Mouse (Mus musculus): ENCODE data around the gene Mgat4d. TPM values are rescaled to one million over a fixed set of nuclear protein-coding genes. Genes with fewer than 3 reads are reported as not detected.
"Not testable (repeated sequence)": the region's sequence is repeated elsewhere in the genome, so short reads cannot be mapped to it uniquely, and the experiment has no call there.

Gene Mgat4d
- not detected in 2 replicates for polyA plus RNA-seq (2014; fragmentation: Nextera tagmentation; extraction: Ambion mirVana)

- H3K4me1 ChIP-seq (replicated peaks; ENCODE audit: control insufficient read depth, insufficient read depth, low read length), result no peaks in the 10 kb centered on the region
- no peak within 1 kb of the TSS for H3K4me3 ChIP-seq (ENCODE audit: low read depth, low read length)
- H3K27me3 ChIP-seq (ENCODE audit: control insufficient read depth, insufficient read depth, low read length), result no peaks in the 10 kb centered on the region
- ATAC-seq (replicated peaks; ENCODE audit: low FRiP score) (no peak), DNase-seq (ENCODE audit: low spot score) (no peak)
- H3K36me3 ChIP-seq (ENCODE audit: control insufficient read depth, insufficient read depth, low read length), result no peaks in the 10 kb centered on the region
- H3K27ac ChIP-seq (ENCODE audit: low read depth, low read length), result no peak within 1 kb of the TSS
- 79% methylated on average over 17 of the region's 18 CpGs for WGBS
- no peaks in the 10 kb centered on the region for H3K9me3 ChIP-seq (ENCODE audit: control insufficient read depth, low read length)
- no peak within 1 kb of the TSS for H3K4me2 ChIP-seq (ENCODE audit: low read depth, low read length, severe bottlenecking)
- H3K9ac ChIP-seq (ENCODE audit: low read length), result no peak within 1 kb of the TSS
Observed at GRCm38 (mm10) chr8:83348263-83348662, at the start of gene Mgat4d. TSS of gene Mgat4d (plus strand) at chr8:83348471.

GRCm38 (mm10) chr8:83300135-83300534, 48.1 kb upstream of the Mgat4d start:
- no peak overlapping the region for H3K4me3 ChIP-seq (ENCODE audit: low read depth, low read length)
- no peak overlapping the region for H3K9ac ChIP-seq (ENCODE audit: low read length)
- no peaks in the 10 kb centered on the region for H3K36me3 ChIP-seq (ENCODE audit: control insufficient read depth, insufficient read depth, low read length)
- H3K4me2 ChIP-seq (ENCODE audit: low read depth, low read length, severe bottlenecking), result no peak overlapping the region
- DNase-seq (ENCODE audit: low spot score), result no peak
- no peaks in the 10 kb centered on the region for H3K9me3 ChIP-seq (ENCODE audit: control insufficient read depth, low read length)
- no peak for ATAC-seq (replicated peaks; ENCODE audit: low FRiP score)
- H3K4me1 ChIP-seq (replicated peaks; ENCODE audit: control insufficient read depth, insufficient read depth, low read length), result no peaks in the 10 kb centered on the region
- WGBS, result 58% methylated on average over 1 of the region's 1 CpGs
- no peak overlapping the region for H3K27ac ChIP-seq (ENCODE audit: low read depth, low read length)
- no peaks in the 10 kb centered on the region for H3K27me3 ChIP-seq (ENCODE audit: control insufficient read depth, insufficient read depth, low read length)

- WGBS, result 96% methylated on average over 1 of the region's 1 CpGs
- H3K4me1 ChIP-seq (replicated peaks; ENCODE audit: control insufficient read depth, insufficient read depth, low read length), result no peaks in the 10 kb centered on the region
- no peak overlapping the region for H3K9ac ChIP-seq (ENCODE audit: low read length)
- H3K36me3 ChIP-seq (ENCODE audit: control insufficient read depth, insufficient read depth, low read length), result no peaks in the 10 kb centered on the region
- no peak overlapping the region for H3K4me2 ChIP-seq (ENCODE audit: low read depth, low read length, severe bottlenecking)
- ATAC-seq (replicated peaks; ENCODE audit: low FRiP score), result no peak
- no peak overlapping the region for H3K27ac ChIP-seq (ENCODE audit: low read depth, low read length)
- H3K27me3 ChIP-seq (ENCODE audit: control insufficient read depth, insufficient read depth, low read length), result no peaks in the 10 kb centered on the region
- no peak overlapping the region for H3K4me3 ChIP-seq (ENCODE audit: low read depth, low read length)
- no peak for DNase-seq (ENCODE audit: low spot score)
- H3K9me3 ChIP-seq (ENCODE audit: control insufficient read depth, low read length), result no peaks in the 10 kb centered on the region
Observed at GRCm38 (mm10) chr8:83304946-83305345, 43.3 kb upstream of the Mgat4d start.

- DNase-seq (ENCODE audit: low spot score) (no peak), ATAC-seq (replicated peaks; ENCODE audit: low FRiP score) (no peak)
- WGBS, result 92% methylated on average over 6 of the region's 6 CpGs
- H3K4me1 ChIP-seq (replicated peaks; ENCODE audit: control insufficient read depth, insufficient read depth, low read length), result no peaks in the 10 kb centered on the region
- H3K9ac ChIP-seq (ENCODE audit: low read length), result no peak overlapping the region
- no peak overlapping the region for H3K27ac ChIP-seq (ENCODE audit: low read depth, low read length)
- no peak overlapping the region for H3K4me3 ChIP-seq (ENCODE audit: low read depth, low read length)
- H3K4me2 ChIP-seq (ENCODE audit: low read depth, low read length, severe bottlenecking), result no peak overlapping the region
- no peaks in the 10 kb centered on the region for H3K27me3 ChIP-seq (ENCODE audit: control insufficient read depth, insufficient read depth, low read length)
- H3K36me3 ChIP-seq (ENCODE audit: control insufficient read depth, insufficient read depth, low read length), result no peaks in the 10 kb centered on the region
- H3K9me3 ChIP-seq (ENCODE audit: control insufficient read depth, low read length), result no peaks in the 10 kb centered on the region
Observed at GRCm38 (mm10) chr8:83309836-83310235, 38.4 kb upstream of the Mgat4d start.

- H3K36me3 ChIP-seq (ENCODE audit: control insufficient read depth, insufficient read depth, low read length); H3K4me3 ChIP-seq (ENCODE audit: low read depth, low read length); H3K4me2 ChIP-seq (ENCODE audit: low read depth, low read length, severe bottlenecking); H3K9ac ChIP-seq (ENCODE audit: low read length); ATAC-seq (replicated peaks; ENCODE audit: low FRiP score); H3K4me1 ChIP-seq (replicated peaks; ENCODE audit: control insufficient read depth, insufficient read depth, low read length); H3K27me3 ChIP-seq (ENCODE audit: control insufficient read depth, insufficient read depth, low read length); H3K27ac ChIP-seq (ENCODE audit: low read depth, low read length); H3K9me3 ChIP-seq (ENCODE audit: control insufficient read depth, low read length); DNase-seq (ENCODE audit: low spot score): not testable (repeated sequence)
- 85% methylated on average over 4 of the region's 4 CpGs for WGBS
Observed at GRCm38 (mm10) chr8:83315084-83315483, 33.2 kb upstream of the Mgat4d start.

- ATAC-seq (replicated peaks; ENCODE audit: low FRiP score), result no peak
- H3K4me3 ChIP-seq (ENCODE audit: low read depth, low read length), result no peak overlapping the region
Observed at GRCm38 (mm10) chr8:83315691-83316090, 32.6 kb upstream of the Mgat4d start.

GRCm38 (mm10) chr8:83320543-83320942, 27.7 kb upstream of the Mgat4d start:
- WGBS, result 22% methylated on average over 3 of the region's 3 CpGs
- Histone ChIP-seq H3K9ac (ENCODE audit: low read length) (no peak overlapping the region), H3K27ac (ENCODE audit: low read depth, low read length) (no peak overlapping the region), H3K4me2 (ENCODE audit: low read depth, low read length, severe bottlenecking) (no peak overlapping the region), H3K4me3 (ENCODE audit: low read depth, low read length) (no peak overlapping the region), H3K9me3 (ENCODE audit: control insufficient read depth, low read length) (no peaks in the 10 kb centered on the region), H3K4me1 (replicated peaks; ENCODE audit: control insufficient read depth, insufficient read depth, low read length) (no peaks in the 10 kb centered on the region), H3K36me3 (ENCODE audit: control insufficient read depth, insufficient read depth, low read length) (no peaks in the 10 kb centered on the region), H3K27me3 (ENCODE audit: control insufficient read depth, insufficient read depth, low read length) (no peaks in the 10 kb centered on the region)
- ATAC-seq (replicated peaks; ENCODE audit: low FRiP score), result no peak
- no peak for DNase-seq (ENCODE audit: low spot score)

More at GRCm38 (mm10) chr8:83315691-83316090, 32.6 kb upstream of the Mgat4d start:
- Histone ChIP-seq H3K4me2 (ENCODE audit: low read depth, low read length, severe bottlenecking) (no peak overlapping the region), H3K4me1 (replicated peaks; ENCODE audit: control insufficient read depth, insufficient read depth, low read length) (no peaks in the 10 kb centered on the region), H3K36me3 (ENCODE audit: control insufficient read depth, insufficient read depth, low read length) (no peaks in the 10 kb centered on the region), H3K9me3 (ENCODE audit: control insufficient read depth, low read length) (no peaks in the 10 kb centered on the region), H3K27me3 (ENCODE audit: control insufficient read depth, insufficient read depth, low read length) (no peaks in the 10 kb centered on the region), H3K9ac (ENCODE audit: low read length) (no peak overlapping the region), H3K27ac (ENCODE audit: low read depth, low read length) (no peak overlapping the region)
- DNase-seq (ENCODE audit: low spot score), result no peak
- 75% methylated on average over 2 of the region's 2 CpGs for WGBS

- WGBS, result 87% methylated on average over 6 of the region's 6 CpGs
- no peak for ATAC-seq (replicated peaks; ENCODE audit: low FRiP score)
- Histone ChIP-seq H3K27ac (ENCODE audit: low read depth, low read length) (no peak overlapping the region), H3K36me3 (ENCODE audit: control insufficient read depth, insufficient read depth, low read length) (no peaks in the 10 kb centered on the region), H3K4me2 (ENCODE audit: low read depth, low read length, severe bottlenecking) (no peak overlapping the region), H3K4me1 (replicated peaks; ENCODE audit: control insufficient read depth, insufficient read depth, low read length) (no peaks in the 10 kb centered on the region), H3K4me3 (ENCODE audit: low read depth, low read length) (no peak overlapping the region), H3K9me3 (ENCODE audit: control insufficient read depth, low read length) (no peaks in the 10 kb centered on the region), H3K27me3 (ENCODE audit: control insufficient read depth, insufficient read depth, low read length) (no peaks in the 10 kb centered on the region), H3K9ac (ENCODE audit: low read length) (no peak overlapping the region)
- DNase-seq (ENCODE audit: low spot score), result no peak
Observed at GRCm38 (mm10) chr8:83322374-83322773, 25.9 kb upstream of the Mgat4d start.

- 81% methylated on average over 2 of the region's 2 CpGs for WGBS
- DNase-seq (ENCODE audit: low spot score), result no peak
- Histone ChIP-seq H3K27me3 (ENCODE audit: control insufficient read depth, insufficient read depth, low read length) (no peaks in the 10 kb centered on the region), H3K27ac (ENCODE audit: low read depth, low read length) (no peak overlapping the region), H3K4me2 (ENCODE audit: low read depth, low read length, severe bottlenecking) (no peak overlapping the region), H3K4me1 (replicated peaks; ENCODE audit: control insufficient read depth, insufficient read depth, low read length) (no peaks in the 10 kb centered on the region), H3K4me3 (ENCODE audit: low read depth, low read length) (no peak overlapping the region), H3K36me3 (ENCODE audit: control insufficient read depth, insufficient read depth, low read length) (no peaks in the 10 kb centered on the region), H3K9me3 (ENCODE audit: control insufficient read depth, low read length) (no peaks in the 10 kb centered on the region), H3K9ac (ENCODE audit: low read length) (no peak overlapping the region)
- no peak for ATAC-seq (replicated peaks; ENCODE audit: low FRiP score)
Observed at GRCm38 (mm10) chr8:83323056-83323455, 25.2 kb upstream of the Mgat4d start.
